Mouse (Mus musculus) intestine, embryonic 14.5 days (tissue): ENCODE results near the gene Sec62. TPM values are rescaled to one million over a fixed set of nuclear protein-coding genes. Genes with fewer than 3 reads are reported as not detected.

Source experiments
- ATAC-seq: fragments of 200-750 bp; cut with Nextera tagmentation; replicated peaks from 2 replicates; pipeline ENCODE4 v1.8.0; 2017; ENCODE audit warnings: low read depth, moderate number of reproducible peaks, moderate TSS enrichment, moderate library complexity; ENCODE audit not compliant: low FRiP score, low TSS enrichment
- DNase-seq: peaks from one replicate; pipeline ENCODE4 v3.0.0-alpha.2; 2018; ENCODE audit warnings: low spot score
- H3K27ac ChIP-seq: fragments of 300-500 bp; sonication (generic); 2 replicates; pipeline ENCODE4 v1.5.1; 2014; ENCODE audit warnings: low read depth, mild to moderate bottlenecking, control low read depth
- H3K27me3 ChIP-seq: fragments of 300-500 bp; sonication (generic); replicated peaks from 2 replicates; pipeline ENCODE4 v1.6.1; 2014; ENCODE audit warnings: low read length, control low read depth; ENCODE audit not compliant: control insufficient read depth, insufficient read depth
- H3K36me3 ChIP-seq: fragments of 300-500 bp; sonication (generic); 2 replicates; pipeline ENCODE4 v1.6.1; 2014; ENCODE audit warnings: low read length, control low read depth; ENCODE audit not compliant: control insufficient read depth, insufficient read depth
- H3K4me1 ChIP-seq: fragments of 300-500 bp; sonication (generic); replicated peaks from 2 replicates; pipeline ENCODE4 v1.6.1; 2014; ENCODE audit warnings: low read length, control low read depth, mixed read lengths; ENCODE audit not compliant: control insufficient read depth, insufficient read depth
- H3K4me2 ChIP-seq: fragments of 300-500 bp; sonication (generic); 2 replicates; pipeline ENCODE4 v1.6.1; 2014; ENCODE audit warnings: low read length
- H3K4me3 ChIP-seq: fragments of 300-500 bp; sonication (generic); 2 replicates; pipeline ENCODE4 v1.5.1; 2014; ENCODE audit warnings: low read depth, low read length, control low read depth, mixed read lengths
- H3K9ac ChIP-seq: fragments of 300-500 bp; sonication (generic); 2 replicates; pipeline ENCODE4 v1.6.1; 2014; ENCODE audit warnings: mild to moderate bottlenecking, low read length
- H3K9me3 ChIP-seq: fragments of 300-500 bp; sonication (generic); 2 replicates; pipeline ENCODE4 v1.6.1; 2016; ENCODE audit warnings: low read length, control low read depth; ENCODE audit not compliant: control insufficient read depth
- WGBS: fragments of 180-500 bp; shearing (Covaris S2); extraction: QIAGEN DNeasy Blood & Tissue Kit; methylation state at CpG from one replicate; pipeline ENCODE4 v1.1.7; 2014; 5-methylcytosine and 5-hydroxymethylcytosine counted together
- polyA plus RNA-seq: library from polyadenylated mRNA; unstranded; fragments of >200 nt; fragmentation: Nextera tagmentation; extraction: Ambion mirVana; gene quantifications from 2 replicates; pipeline ENCODE4 v1.2.1, GENCODE M21; 2014

Sec62 gene
- polyA plus RNA-seq, 1 experiment from 2014 or later = 76.5 TPM

GRCm38 (mm10) chr3:30802171-30802570 is 9.5 kb downstream of the Sec62 start:
- ATAC-seq = no peak
- H3K27me3 ChIP-seq = no peaks in the 10 kb centered on the region
- no peak for DNase-seq
- H3K4me2 ChIP-seq = no peak overlapping the region
- no peak overlapping the region for H3K27ac ChIP-seq
- H3K4me3 ChIP-seq = no peak overlapping the region
- no peaks in the 10 kb centered on the region for H3K4me1 ChIP-seq
- no peaks in the 10 kb centered on the region for H3K9me3 ChIP-seq
- WGBS = 88% methylated on average over 3 of the region's 3 CpGs
- H3K36me3 ChIP-seq = peaks cover 55% of the 10 kb centered on the region
- no peak overlapping the region for H3K9ac ChIP-seq

GRCm38 (mm10) chr3:30812881-30813280 is 20.2 kb downstream of the Sec62 start:
- H3K4me2 ChIP-seq = no peak overlapping the region
- H3K27ac ChIP-seq = no peak overlapping the region
- DNase-seq = no peak
- ATAC-seq = no peak
- peaks cover 75% of the 10 kb centered on the region for H3K36me3 ChIP-seq
- no peak overlapping the region for H3K9ac ChIP-seq
- no peaks in the 10 kb centered on the region for H3K4me1 ChIP-seq
- no peak overlapping the region for H3K4me3 ChIP-seq
- H3K9me3 ChIP-seq = no peaks in the 10 kb centered on the region
- no peaks in the 10 kb centered on the region for H3K27me3 ChIP-seq
- 72% methylated on average over 3 of the region's 3 CpGs for WGBS

- 95% methylated on average over 16 of the region's 16 CpGs for WGBS
- no peak for ATAC-seq
Measured at GRCm38 (mm10) chr3:30818630-30819125, 26.0 kb downstream of the Sec62 start.

DNA sequence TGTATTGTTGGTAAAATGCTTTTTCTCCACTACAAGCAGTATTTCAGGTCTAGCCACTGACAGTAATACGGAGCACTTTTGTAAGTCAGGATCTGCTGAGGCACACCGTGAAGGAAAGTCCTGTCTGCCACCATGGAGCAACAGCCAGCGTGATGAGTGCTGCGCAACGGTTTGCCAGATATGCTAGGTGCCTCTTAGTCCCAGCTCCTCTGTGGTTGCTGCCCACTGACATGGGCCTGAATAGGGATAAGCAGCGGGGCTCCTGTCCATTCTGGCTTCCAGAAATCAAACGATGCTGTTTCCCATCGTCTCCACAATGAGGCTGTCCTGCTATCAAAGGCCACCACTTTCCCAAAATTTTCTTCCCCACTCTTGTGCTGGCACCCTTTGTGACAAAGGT is 29.5 kb downstream of the Sec62 start:
- ATAC-seq (no peak), DNase-seq (no peak)
- H3K4me3 ChIP-seq = no peak overlapping the region
- no peaks in the 10 kb centered on the region for H3K4me1 ChIP-seq
- no peaks in the 10 kb centered on the region for H3K27me3 ChIP-seq
- H3K36me3 ChIP-seq = peaks cover 36% of the 10 kb centered on the region
- 95% methylated on average over 8 of the region's 8 CpGs for WGBS
- H3K4me2 ChIP-seq = no peak overlapping the region
- H3K27ac ChIP-seq = no peak overlapping the region
- no peak overlapping the region for H3K9ac ChIP-seq
- H3K9me3 ChIP-seq = no peaks in the 10 kb centered on the region

More at GRCm38 (mm10) chr3:30818630-30819125, 26.0 kb downstream of the Sec62 start:
- Histone ChIP-seq H3K4me3 (no peak overlapping the region), H3K4me2 (no peak overlapping the region), H3K36me3 (peaks cover 58% of the 10 kb centered on the region), H3K27ac (no peak overlapping the region), H3K9me3 (no peaks in the 10 kb centered on the region), H3K27me3 (no peaks in the 10 kb centered on the region), H3K4me1 (no peaks in the 10 kb centered on the region), H3K9ac (no peak overlapping the region)
- no peak for DNase-seq

DNA sequence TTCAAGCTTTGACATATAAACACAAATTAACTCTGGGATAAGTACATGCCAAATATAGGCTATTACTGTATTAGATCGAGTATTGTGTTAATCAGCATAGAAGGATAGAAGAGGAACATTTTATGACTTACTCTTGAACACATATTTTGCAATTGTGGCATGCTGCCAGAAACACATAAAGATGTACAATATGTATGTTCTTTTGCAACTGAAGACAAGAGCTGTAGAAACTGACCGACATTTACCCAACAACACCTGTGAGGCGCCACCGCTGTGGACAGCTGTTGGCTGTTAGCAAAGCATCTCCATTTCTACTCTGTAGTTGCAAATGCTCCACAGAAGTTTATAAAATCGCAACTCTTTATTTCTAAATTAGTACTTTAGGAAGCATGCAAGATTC is 33.4 kb downstream of the Sec62 start:
- Histone ChIP-seq H3K9ac (no peak overlapping the region), H3K9me3 (no peaks in the 10 kb centered on the region), H3K27ac (no peak overlapping the region), H3K4me2 (no peak overlapping the region), H3K36me3 (no peaks in the 10 kb centered on the region; the same call in 1 of the 2 replicates), H3K4me1 (no peaks in the 10 kb centered on the region), H3K4me3 (no peak overlapping the region), H3K27me3 (no peaks in the 10 kb centered on the region)
- ATAC-seq = no peak
- no peak for DNase-seq
- 91% methylated on average over 5 of the region's 5 CpGs for WGBS

GRCm38 (mm10) chr3:30831848-30832606 is 39.4 kb downstream of the Sec62 start:
- Histone ChIP-seq H3K4me3 (no peak overlapping the region), H3K4me1 (no peaks in the 10 kb centered on the region), H3K27me3 (no peaks in the 10 kb centered on the region), H3K27ac (no peak overlapping the region), H3K9me3 (no peaks in the 10 kb centered on the region), H3K9ac (no peak overlapping the region), H3K36me3 (no peaks in the 10 kb centered on the region), H3K4me2 (no peak overlapping the region)
- WGBS = 72% methylated on average over 15 of the region's 15 CpGs
- DNase-seq = no peak
- no peak for ATAC-seq

- Histone ChIP-seq H3K27me3 (no peaks in the 10 kb centered on the region), H3K4me1 (no peaks in the 10 kb centered on the region), H3K27ac (no peak overlapping the region), H3K36me3 (no peaks in the 10 kb centered on the region), H3K9me3 (no peaks in the 10 kb centered on the region), H3K4me2 (no peak overlapping the region), H3K9ac (no peak overlapping the region), H3K4me3 (no peak overlapping the region)
- DNase-seq (no peak), ATAC-seq (no peak)
- 82% methylated on average over 3 of the region's 3 CpGs for WGBS
Measured at GRCm38 (mm10) chr3:30833254-30833653, 40.6 kb downstream of the Sec62 start.

DNA sequence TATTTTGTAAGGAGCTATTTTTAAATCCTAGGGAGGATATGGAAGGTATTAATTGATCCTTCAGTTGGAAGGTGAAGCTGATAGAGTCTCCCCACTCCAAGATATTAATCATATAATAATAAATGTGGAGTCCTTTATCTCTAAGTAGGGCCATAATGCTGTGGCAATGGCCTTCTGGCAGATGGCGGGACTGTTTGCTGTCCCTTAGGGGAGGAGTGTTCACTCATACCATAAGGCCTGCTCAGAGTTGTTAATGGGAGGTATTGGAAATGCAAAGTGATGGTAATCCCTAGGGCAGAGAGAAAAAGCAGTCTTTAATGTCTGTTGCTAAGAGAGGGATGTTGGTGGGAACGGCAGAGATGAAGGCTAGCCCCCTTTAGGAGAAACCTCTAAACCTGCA is 53.1 kb downstream of the Sec62 start:
- DNase-seq (no peak), ATAC-seq (no peak)
- Histone ChIP-seq H3K9ac (no peak overlapping the region), H3K36me3 (no peaks in the 10 kb centered on the region), H3K4me3 (no peak overlapping the region), H3K9me3 (no peaks in the 10 kb centered on the region), H3K27me3 (no peaks in the 10 kb centered on the region), H3K4me1 (no peaks in the 10 kb centered on the region), H3K4me2 (no peak overlapping the region), H3K27ac (no peak overlapping the region)
- WGBS = 72% methylated on average over 2 of the region's 2 CpGs

DNA sequence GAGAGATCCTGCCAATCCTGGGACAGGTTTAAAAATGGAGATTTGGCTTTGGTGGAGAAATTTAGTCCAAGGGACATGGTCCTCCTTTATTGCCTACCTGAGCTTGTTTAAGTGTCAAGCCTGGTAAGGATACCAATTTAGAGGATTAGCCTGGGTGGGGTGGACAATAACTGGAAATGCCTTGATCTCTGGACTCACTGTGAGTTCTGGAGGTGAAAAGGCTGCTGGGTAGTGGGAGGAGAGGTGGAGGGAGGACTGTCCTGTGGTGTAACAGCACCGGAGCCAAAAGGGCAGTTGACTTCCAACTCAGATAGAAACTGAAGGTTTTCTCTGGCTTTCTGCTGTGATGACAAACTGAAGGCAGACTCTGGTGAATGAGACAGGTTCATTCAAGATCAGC is 54.7 kb downstream of the Sec62 start:
- ATAC-seq (0 out of 2 replicates have a peak, but pooled peaks have one; percentile 32), DNase-seq (no peak)
- Histone ChIP-seq H3K36me3 (no peaks in the 10 kb centered on the region), H3K9ac (no peak overlapping the region), H3K27ac (no peak overlapping the region), H3K9me3 (no peaks in the 10 kb centered on the region), H3K4me1 (no peaks in the 10 kb centered on the region), H3K27me3 (no peaks in the 10 kb centered on the region), H3K4me3 (no peak overlapping the region), H3K4me2 (no peak overlapping the region)
- 76% methylated on average over 1 of the region's 1 CpGs for WGBS
